Mouse (Mus musculus): ENCODE measurements around the gene Iqcd. TPM values are rescaled to one million over a fixed set of nuclear protein-coding genes. Genes with fewer than 3 reads are reported as not detected.

Gene Iqcd
- polyA plus RNA-seq, 1 experiment = 0.94 TPM

GRCm38 (mm10) chr5:120609246-120609775, 20.5 kb downstream of the Iqcd start:
- peaks cover 27% of the 10 kb centered on the region for H3K36me3 ChIP-seq (replicated peaks; ENCODE audit: low read length)
- no peak for TF ChIP-seq FLI1 (IDR thresholded peaks at IDR 0.05; ENCODE audit: low read length)
- no peak for TF ChIP-seq GATA1 (IDR thresholded peaks at IDR 0.05; ENCODE audit: borderline replicate concordance, low read length)
- H3K4me3 ChIP-seq (replicated peaks) = no peak overlapping the region
- no peaks in the 10 kb centered on the region for H3K9me3 ChIP-seq
- no peaks in the 10 kb centered on the region for H3K27me3 ChIP-seq (replicated peaks)
- H3K4me1 ChIP-seq = peaks cover 64% of the 10 kb centered on the region

- Histone ChIP-seq H3K36me3 (replicated peaks; ENCODE audit: low read length) (peaks cover 39% of the 10 kb centered on the region), H3K4me3 (replicated peaks) (peak overlapping the region; percentile 46), H3K4me1 (peaks cover 59% of the 10 kb centered on the region)
Measured at GRCm38 (mm10) chr5:120610906-120611305, 22.1 kb downstream of the Iqcd start.

GRCm38 (mm10) chr5:120611416-120611815, 22.6 kb downstream of the Iqcd start:
- peak overlapping the region; percentile 96 for H3K4me3 ChIP-seq (replicated peaks)
- H3K9me3 ChIP-seq = no peaks in the 10 kb centered on the region
- H3K4me1 ChIP-seq = peaks cover 57% of the 10 kb centered on the region
- H3K36me3 ChIP-seq (replicated peaks; ENCODE audit: low read length) = peaks cover 44% of the 10 kb centered on the region
- H3K27me3 ChIP-seq (replicated peaks) = no peaks in the 10 kb centered on the region
- TF ChIP-seq FLI1 (IDR thresholded peaks at IDR 0.05; ENCODE audit: low read length) = no peak
- no peak for TF ChIP-seq GATA1 (IDR thresholded peaks at IDR 0.05; ENCODE audit: borderline replicate concordance, low read length)

More at GRCm38 (mm10) chr5:120610906-120611305, 22.1 kb downstream of the Iqcd start:
- Histone ChIP-seq H3K27me3 (replicated peaks) (no peaks in the 10 kb centered on the region), H3K9me3 (no peaks in the 10 kb centered on the region)
- TF ChIP-seq GATA1 (IDR thresholded peaks at IDR 0.05; ENCODE audit: borderline replicate concordance, low read length) = no peak
- TF ChIP-seq FLI1 (IDR thresholded peaks at IDR 0.05; ENCODE audit: low read length) = no peak

- Histone ChIP-seq H3K27me3 (replicated peaks) (no peaks in the 10 kb centered on the region), H3K4me3 (replicated peaks) (peak within 1 kb of the TSS; percentile 96), H3K36me3 (replicated peaks; ENCODE audit: low read length) (peaks cover 54% of the 10 kb centered on the region)
Measured at GRCm38 (mm10) chr5:120612442-120612821, 23.6 kb downstream of the Iqcd start, which contains the start of the genes Rita1 and Ddx54. Gene Rita1 (minus strand): TSS chr5:120612589. Gene Ddx54 (plus strand): TSS chr5:120612739.

GRCm38 (mm10) chr5:120612822-120613604, 24.2 kb downstream of the Iqcd start:
- Histone ChIP-seq H3K9me3 (no peaks in the 10 kb centered on the region), H3K36me3 (replicated peaks; ENCODE audit: low read length) (peaks cover 59% of the 10 kb centered on the region), H3K27me3 (replicated peaks) (no peaks in the 10 kb centered on the region), H3K4me1 (peaks cover 52% of the 10 kb centered on the region), H3K4me3 (replicated peaks) (peak overlapping the region; percentile 96)
- TF ChIP-seq FLI1 (IDR thresholded peaks at IDR 0.05; ENCODE audit: low read length) = no peak
- no peak for TF ChIP-seq GATA1 (IDR thresholded peaks at IDR 0.05; ENCODE audit: borderline replicate concordance, low read length)

More at GRCm38 (mm10) chr5:120612442-120612821, 23.6 kb downstream of the Iqcd start, which contains the start of the genes Rita1 and Ddx54:
- TF ChIP-seq FLI1 (IDR thresholded peaks at IDR 0.05; ENCODE audit: low read length) (no peak), GATA1 (IDR thresholded peaks at IDR 0.05; ENCODE audit: borderline replicate concordance, low read length) (no peak)
- no peaks in the 10 kb centered on the region for H3K9me3 ChIP-seq
- H3K4me1 ChIP-seq = peaks cover 53% of the 10 kb centered on the region

GRCm38 (mm10) chr5:120615903-120616302, 27.1 kb downstream of the Iqcd start:
- TF ChIP-seq FLI1 (IDR thresholded peaks at IDR 0.05; ENCODE audit: low read length) (no peak), GATA1 (IDR thresholded peaks at IDR 0.05; ENCODE audit: borderline replicate concordance, low read length) (no peak)
- no peaks in the 10 kb centered on the region for H3K27me3 ChIP-seq (replicated peaks)
- H3K4me1 ChIP-seq = peaks cover 57% of the 10 kb centered on the region
- no peak overlapping the region for H3K4me3 ChIP-seq (replicated peaks)
- no peaks in the 10 kb centered on the region for H3K9me3 ChIP-seq
- H3K36me3 ChIP-seq (replicated peaks; ENCODE audit: low read length) = peaks cover 64% of the 10 kb centered on the region

GRCm38 (mm10) chr5:120618778-120619177, 30.0 kb downstream of the Iqcd start:
- H3K27me3 ChIP-seq (replicated peaks) = no peaks in the 10 kb centered on the region
- H3K9me3 ChIP-seq = no peaks in the 10 kb centered on the region
- H3K36me3 ChIP-seq (replicated peaks; ENCODE audit: low read length) = peaks cover 91% of the 10 kb centered on the region
- peaks cover 61% of the 10 kb centered on the region for H3K4me1 ChIP-seq
- TF ChIP-seq GATA1 (IDR thresholded peaks at IDR 0.05; ENCODE audit: borderline replicate concordance, low read length) = no peak
- TF ChIP-seq FLI1 (IDR thresholded peaks at IDR 0.05; ENCODE audit: low read length) = no peak
- no peak overlapping the region for H3K4me3 ChIP-seq (replicated peaks)

GRCm38 (mm10) chr5:120619201-120619600, 30.4 kb downstream of the Iqcd start:
- Histone ChIP-seq H3K9me3 (no peaks in the 10 kb centered on the region), H3K4me3 (replicated peaks) (no peak overlapping the region), H3K27me3 (replicated peaks) (no peaks in the 10 kb centered on the region), H3K4me1 (peaks cover 57% of the 10 kb centered on the region), H3K36me3 (replicated peaks; ENCODE audit: low read length) (peaks cover 95% of the 10 kb centered on the region)
- TF ChIP-seq GATA1 (IDR thresholded peaks at IDR 0.05; ENCODE audit: borderline replicate concordance, low read length) (no peak), FLI1 (IDR thresholded peaks at IDR 0.05; ENCODE audit: low read length) (no peak)

GRCm38 (mm10) chr5:120620375-120621077, 31.7 kb downstream of the Iqcd start:
- H3K27me3 ChIP-seq (replicated peaks) = no peaks in the 10 kb centered on the region
- no peaks in the 10 kb centered on the region for H3K9me3 ChIP-seq
- peaks cover 51% of the 10 kb centered on the region for H3K4me1 ChIP-seq
- no peak for TF ChIP-seq FLI1 (IDR thresholded peaks at IDR 0.05; ENCODE audit: low read length)
- TF ChIP-seq GATA1 (IDR thresholded peaks at IDR 0.05; ENCODE audit: borderline replicate concordance, low read length) = no peak
- peaks cover 100% of the 10 kb centered on the region for H3K36me3 ChIP-seq (replicated peaks; ENCODE audit: low read length)
- H3K4me3 ChIP-seq (replicated peaks) = no peak overlapping the region

Data from megakaryocyte, embryonic 14.5 days (primary cell).